Mouse (Mus musculus): ENCODE data around the gene Tnrc6a.

Tnrc6a gene

DNA sequence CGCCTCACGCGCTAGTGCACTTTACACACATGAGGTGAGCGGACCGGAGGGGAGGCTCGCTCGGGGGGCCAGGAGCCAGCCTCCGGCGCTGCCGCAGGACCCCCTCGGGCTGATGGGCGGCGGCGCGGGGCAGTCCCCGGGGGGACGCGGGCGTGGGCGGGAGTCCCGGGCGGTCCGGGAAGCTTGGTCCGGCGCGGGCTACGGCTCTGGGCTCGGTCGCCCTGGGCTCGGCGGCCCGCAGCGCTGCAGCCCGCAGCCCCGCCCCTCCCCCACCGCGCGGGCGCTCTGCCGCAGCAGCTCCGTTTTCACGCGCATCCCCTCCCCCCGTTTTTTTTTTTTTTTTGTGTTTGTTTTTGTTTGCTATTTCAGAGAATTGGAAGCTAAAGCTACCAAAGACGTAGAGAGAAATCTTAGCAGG is 623 bp downstream of the Tnrc6a start:
- no peak for DNase-seq (ENCODE audit: extremely low read depth, low read depth, low spot score)

DNA sequence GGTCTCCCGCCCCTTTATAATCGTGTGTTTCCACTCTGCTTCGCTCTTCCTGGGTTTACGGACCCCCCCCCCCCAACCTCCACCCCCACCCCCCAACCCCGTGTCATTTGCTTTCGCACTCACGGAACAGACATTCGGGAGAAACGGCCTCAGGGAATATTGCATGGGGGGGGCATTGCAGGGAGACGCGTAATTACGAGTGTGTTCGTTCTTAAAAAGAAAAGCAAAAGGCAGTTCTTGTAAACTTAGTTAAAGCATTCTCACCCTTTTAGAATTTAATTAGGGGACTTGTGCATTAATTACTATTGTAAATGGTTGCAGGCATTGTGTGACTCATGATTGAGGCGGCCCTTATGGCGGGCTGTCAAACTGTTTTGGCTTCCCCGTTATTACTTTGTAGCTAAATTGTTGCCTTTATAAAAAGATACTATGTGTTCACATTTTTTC is 1.1 kb downstream of the Tnrc6a start:
- DNase-seq (ENCODE audit: extremely low read depth, low read depth, low spot score), result no peak

DNA sequence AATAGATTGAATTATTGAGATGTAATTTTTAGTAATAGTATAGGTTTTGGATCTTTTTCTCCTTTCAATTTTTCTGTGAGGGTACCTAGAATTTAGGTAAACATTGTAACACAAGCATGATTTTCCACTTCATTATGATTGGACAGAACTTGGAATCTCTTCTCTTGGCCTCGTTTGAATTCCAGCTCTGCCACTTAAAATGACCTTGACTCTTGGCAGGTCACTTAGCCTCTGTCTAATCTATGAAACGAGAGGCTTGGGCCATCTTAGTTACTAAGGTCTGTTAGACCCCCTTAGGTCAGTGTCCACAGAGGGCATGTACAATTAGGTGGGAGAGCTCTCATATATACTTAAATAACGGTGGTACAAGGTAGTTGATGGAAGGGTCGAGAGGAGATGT is 2.4 kb downstream of the Tnrc6a start:
- no peak for DNase-seq (ENCODE audit: extremely low read depth, low read depth, low spot score)

DNA sequence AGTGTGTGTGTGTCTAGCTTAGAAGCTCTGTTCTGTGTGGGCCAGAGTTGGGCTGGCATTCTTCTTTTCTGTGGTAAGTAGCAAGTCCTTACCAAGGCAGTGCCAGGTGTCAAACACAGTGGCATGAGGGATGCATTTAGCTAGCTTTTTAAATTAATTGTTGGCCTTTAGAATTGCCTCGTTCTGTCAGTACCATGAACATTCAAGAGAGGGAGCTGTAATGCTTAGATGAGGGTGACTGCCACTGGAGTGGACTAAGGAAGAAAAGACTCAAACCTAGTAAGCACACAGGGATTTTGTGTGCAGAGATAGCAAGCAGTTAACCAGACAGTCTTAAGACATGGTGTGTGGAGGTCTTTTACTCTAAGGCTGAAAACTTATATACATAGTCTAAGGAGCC is 3.6 kb downstream of the Tnrc6a start:
- DNase-seq (ENCODE audit: extremely low read depth, low read depth, low spot score), result no peak

DNA sequence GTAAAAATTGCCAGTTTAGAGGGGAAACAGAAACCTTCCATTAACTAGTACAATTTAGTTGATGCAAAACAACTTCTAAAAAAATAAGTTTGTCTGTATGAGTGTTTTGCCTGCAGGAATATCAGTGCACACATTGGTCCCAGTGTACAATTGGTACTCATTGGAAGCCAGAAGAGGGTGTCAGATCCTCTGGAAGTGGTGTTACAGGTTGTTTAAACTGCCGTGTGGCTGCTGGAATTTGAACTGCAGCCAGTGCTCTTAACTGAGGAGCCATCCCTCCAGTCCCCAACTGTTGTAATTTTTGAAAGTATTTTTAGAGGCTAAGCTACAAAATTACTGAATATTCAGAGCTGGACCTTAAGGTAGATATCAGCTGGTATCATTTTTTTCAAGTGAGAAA is 4.3 kb downstream of the Tnrc6a start:
- DNase-seq (ENCODE audit: extremely low read depth, low read depth, low spot score), result no peak

DNA sequence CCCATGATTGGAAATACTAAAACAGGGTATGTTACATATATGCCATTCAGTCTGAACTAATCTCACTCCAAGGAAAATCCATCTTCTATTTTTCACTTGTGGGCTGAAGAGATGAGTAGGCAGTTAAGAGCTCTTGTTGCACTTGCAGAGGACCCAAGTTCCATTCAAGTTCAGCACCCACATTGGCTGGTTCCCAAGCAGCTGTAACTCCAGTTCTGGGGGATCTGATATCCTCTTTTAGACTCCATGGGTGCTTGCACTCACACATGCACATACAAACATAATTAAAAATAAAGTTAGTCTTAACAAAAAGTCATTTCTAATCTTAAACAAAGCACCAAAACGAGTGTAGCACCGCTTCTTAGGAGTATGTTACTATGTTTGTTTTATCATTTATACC is 5.4 kb downstream of the Tnrc6a start:
- DNase-seq (ENCODE audit: extremely low read depth, low read depth, low spot score), result no peak

DNA sequence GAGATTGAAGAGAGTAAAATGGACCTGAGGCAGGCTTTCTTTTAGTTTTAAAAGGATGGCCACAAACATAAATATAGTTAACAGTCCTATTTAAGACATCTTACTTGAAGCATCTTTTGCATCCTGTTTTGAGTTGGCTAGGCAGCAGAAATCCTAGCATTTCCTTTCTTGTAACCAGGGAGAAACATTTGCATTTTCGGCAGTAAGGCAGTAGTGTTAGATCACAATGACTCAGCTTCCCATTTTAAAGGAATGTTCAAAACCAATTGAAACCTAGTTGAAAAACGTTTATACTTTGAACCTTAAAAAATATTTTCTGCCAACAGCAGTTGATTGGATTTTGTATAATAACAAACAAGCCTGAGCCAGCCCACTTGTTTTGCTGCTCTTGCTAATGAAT is 6.5 kb downstream of the Tnrc6a start:
- DNase-seq (ENCODE audit: extremely low read depth, low read depth, low spot score), result no peak

DNA sequence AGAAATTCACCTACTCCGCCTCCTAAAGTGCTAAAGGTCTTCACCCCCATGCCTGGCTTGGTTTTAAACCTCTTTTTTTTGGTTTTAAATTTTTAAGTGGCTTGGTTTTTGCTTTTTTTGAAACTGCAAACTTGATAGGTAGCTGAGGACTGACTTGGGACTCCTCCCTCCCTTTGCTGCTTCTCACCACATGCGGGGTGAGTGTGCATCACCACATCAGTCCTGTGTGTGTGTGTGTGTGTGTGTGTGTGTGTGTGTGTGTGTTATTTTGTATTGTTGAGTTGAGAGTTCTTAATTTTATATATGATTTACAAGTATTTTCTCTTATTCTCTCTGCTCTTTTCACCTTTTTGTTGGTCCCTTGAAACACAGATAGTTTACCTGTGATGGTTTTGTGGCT is 8.7 kb downstream of the Tnrc6a start:
- DNase-seq (ENCODE audit: extremely low read depth, low read depth, low spot score), result no peak

DNA sequence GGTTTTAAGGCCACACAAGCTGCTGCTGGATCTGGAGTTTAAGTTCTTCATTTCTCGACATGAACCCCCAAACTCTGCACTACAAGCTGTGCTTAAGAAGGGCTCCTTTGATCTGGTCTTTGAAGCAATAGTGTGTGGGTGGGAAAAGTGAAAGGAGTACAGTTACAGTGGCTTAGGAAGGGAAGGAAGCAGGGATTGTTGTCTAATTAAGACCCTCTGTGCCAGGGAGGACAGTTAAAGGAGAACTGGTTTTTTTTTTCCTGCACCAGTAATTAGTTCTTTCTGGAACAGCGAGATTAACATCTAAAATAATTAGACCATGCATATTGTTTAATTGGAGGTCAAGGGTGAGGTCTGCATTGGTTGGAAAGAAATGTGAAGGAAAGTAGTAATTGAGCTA is 11.2 kb downstream of the Tnrc6a start:
- no peak for DNase-seq (ENCODE audit: extremely low read depth, low read depth, low spot score)

DNA sequence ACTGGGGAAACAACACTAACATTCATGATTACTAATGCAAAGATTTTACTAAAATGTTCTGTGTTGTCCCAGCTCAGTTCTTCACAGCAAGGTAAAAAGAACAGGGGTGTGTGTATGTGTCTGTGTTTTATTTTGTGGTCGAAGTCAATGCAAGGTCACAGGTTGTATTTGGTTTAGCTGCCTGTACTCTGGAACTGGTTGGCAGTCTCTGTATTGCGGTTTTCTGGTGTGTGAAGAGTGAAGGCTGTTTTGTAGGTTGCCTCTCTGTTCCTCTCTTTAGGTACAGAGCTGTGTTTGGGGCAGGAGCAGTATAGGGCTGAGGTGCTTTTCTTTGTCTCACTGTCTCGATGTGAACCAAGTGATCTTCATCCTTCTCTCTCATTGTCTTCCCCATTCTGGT is 12.0 kb downstream of the Tnrc6a start:
- no peak for DNase-seq (ENCODE audit: extremely low read depth, low read depth, low spot score)

DNA sequence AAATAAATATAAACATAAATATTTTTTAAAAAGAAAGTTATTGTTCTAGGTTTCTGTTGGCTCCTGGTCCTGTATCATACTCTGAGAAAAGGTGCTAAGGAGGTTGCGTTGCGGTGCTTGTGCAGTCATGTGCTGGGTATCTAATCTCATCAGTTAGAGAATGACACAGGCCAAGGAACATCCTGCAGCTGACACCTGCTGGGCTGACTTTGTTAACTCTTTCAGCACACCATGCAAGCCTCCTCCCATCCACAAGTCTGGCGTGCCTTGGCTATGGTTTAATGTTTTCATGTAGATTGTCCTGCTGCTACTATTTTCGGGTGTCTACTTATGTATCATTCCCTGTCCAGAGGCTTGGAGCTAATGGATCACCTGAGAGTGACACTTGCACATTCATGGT is 14.3 kb downstream of the Tnrc6a start:
- DNase-seq (ENCODE audit: extremely low read depth, low read depth, low spot score), result no peak

DNA sequence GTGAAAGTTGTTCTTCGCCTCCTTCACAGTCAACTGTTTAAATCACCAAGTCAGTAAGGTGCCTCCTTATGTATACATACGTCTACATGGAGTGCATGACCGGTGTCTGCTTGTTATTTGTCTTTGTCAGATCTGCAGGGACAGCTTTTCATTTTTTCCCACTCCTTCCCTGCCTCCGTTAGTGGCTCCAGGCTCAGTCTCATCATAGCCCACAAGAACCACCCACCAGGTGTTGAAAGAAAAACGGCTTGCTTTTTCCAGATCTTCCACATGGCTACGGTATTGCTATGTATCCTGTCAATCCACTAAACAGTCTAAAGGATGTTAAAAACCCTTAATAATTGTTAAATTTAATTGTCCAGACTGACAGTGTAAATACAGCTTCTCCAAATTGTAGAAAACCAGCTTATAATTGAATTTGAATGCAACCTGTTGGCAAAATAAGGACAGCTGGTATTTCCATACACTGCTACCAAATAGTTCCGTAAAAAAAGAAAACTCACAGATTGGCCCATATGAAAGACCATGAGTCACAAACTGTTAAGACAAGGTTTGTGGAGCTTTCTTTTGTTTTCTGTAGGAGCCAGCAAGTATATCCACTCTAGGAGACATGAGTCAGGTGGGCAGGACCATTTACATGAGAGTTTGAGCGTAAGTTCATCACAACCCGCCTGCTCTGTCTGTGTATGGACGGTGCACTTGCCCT is 22.6 kb downstream of the Tnrc6a start:
- DNase-seq (ENCODE audit: extremely low read depth, low read depth, low spot score), result no peak

DNA sequence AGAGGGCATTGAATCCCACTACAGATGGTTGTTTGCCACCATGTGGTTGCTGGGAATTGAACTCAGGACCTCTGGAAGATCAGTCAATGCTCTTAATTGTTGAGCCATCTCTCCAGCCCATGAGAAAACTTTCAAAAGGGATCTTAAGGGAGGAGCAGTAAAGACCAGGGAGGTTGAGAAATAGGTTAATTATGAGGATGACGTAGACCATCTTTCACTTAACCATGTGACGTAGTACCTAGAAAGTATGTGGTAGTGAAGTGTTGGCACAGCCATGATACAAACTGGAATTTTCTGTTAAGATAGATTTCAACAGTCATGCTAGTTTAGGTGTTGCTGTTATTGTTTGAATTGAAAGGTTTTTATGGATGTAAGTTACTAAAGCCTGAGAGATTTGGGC is 24.1 kb downstream of the Tnrc6a start:
- DNase-seq (ENCODE audit: extremely low read depth, low read depth, low spot score), result no peak

DNA sequence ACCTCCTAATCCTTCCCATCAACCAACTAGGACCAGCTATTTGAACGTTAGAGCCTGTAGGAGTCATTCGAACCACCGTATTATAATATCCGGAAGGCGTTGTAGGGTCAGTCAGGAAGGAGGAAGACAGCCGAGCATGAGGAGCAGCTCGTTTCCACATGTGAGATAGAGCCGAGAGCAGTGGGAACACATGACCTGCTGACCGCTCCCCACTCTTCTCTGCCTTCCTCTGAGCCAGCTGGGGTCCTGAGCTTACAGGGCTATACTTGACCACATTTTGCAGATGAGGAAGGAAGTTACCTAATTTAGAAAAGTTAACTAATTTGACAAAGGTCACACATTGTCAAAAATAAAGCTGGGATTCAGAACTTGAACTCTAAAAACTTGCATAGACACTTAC is 25.2 kb downstream of the Tnrc6a start:
- no peak for DNase-seq (ENCODE audit: extremely low read depth, low read depth, low spot score)

DNA sequence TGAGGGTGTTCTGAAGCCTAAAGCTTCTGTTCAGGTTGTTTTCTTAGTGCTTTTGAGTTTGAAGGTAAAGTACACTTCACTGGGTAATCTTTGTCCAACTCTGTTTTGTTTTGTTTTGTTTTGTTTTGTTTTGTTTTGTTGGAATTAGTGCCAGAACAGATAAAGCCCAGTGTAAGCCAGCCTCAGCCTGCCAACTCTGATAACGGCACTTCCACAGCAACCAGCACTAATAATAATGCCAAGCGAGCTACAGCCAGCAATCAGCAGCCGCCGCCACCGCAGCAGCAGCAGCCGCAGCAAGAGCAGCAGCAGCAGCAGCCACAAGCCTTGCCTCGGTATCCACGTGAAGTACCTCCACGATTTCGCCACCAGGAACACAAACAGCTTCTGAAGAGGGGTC is 38.7 kb downstream of the Tnrc6a start:
- DNase-seq (ENCODE audit: extremely low read depth, low read depth, low spot score), result no peak

DNA sequence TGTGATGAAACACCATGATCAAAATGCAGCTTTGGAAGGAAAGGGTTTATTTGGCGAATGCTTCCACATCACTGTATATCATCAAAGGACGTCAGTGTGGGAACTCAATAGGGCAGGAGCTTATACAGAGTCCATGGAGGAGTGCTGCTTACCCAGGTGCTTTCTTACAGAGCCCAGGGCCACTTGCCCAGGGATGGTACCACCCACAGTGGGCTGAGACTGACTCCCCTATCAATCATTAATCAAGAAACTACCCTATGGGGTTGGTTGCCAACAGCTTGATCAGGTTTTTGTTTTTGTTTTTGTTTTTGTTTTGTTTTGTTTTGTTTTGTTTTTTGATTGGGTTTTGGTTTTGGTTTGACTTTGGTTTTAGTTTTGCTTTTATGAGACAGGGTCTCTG is 43.8 kb downstream of the Tnrc6a start:
- no peak for DNase-seq (ENCODE audit: extremely low read depth, low read depth, low spot score)

DNA sequence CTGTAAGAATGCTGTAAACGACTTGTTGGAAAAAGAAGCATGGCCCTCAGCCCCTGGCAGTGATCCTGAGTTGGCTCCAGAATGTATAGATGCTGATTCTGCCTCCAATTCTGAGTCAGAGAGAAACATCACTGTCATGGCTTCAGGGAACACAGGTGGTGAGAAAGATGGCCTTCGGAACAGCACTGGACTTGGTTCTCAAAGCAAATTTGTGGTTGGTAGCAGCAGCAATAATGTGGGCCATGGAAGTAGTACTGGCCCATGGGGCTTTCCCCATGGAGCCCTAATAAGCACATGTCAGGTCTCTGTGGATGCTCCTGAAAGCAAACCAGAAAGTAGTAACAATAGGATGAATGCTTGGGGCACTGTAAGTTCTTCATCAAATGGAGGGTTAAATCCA is 45.9 kb downstream of the Tnrc6a start:
- no peak for DNase-seq (ENCODE audit: extremely low read depth, low read depth, low spot score)

DNA sequence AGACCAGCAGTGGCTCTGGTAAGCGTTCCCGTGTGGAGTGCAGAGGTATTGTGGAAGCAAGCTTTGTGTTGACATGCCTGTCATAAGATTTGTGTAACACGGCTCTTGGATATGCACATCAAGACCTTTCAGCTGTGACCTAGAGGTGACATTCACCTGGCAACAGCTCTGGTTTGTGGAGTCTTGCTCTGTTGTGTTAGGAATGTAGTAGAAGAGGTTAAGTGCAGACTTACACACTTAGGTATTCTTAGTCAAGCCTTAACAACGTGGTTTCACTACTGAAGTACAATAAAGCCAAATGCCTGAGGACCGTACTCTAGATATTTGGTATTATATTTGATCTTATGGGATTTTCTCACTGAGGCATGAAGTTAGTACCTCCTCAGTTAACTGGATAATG is 48.4 kb downstream of the Tnrc6a start:
- DNase-seq (ENCODE audit: extremely low read depth, low read depth, low spot score), result no peak

DNA sequence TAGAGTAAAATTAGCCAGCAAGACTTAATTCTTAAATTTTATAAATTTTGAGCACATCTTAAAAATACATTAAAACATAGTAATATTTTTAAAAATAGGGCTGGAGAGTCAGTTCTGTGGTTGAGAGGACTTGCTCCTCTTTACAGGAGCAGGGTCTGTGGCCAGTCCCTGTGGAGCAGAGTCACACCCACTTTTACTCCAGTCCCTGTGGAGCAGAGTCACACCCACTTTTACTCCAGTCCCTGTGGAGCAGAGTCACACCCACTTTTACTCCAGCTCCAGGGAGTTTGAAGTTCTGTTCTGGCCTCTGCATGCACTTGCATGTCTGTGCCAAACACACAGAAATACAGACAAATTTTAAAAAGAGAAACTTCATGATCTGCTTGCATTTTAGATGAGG is 53.5 kb downstream of the Tnrc6a start:
- no peak for DNase-seq (ENCODE audit: extremely low read depth, low read depth, low spot score)

DNA sequence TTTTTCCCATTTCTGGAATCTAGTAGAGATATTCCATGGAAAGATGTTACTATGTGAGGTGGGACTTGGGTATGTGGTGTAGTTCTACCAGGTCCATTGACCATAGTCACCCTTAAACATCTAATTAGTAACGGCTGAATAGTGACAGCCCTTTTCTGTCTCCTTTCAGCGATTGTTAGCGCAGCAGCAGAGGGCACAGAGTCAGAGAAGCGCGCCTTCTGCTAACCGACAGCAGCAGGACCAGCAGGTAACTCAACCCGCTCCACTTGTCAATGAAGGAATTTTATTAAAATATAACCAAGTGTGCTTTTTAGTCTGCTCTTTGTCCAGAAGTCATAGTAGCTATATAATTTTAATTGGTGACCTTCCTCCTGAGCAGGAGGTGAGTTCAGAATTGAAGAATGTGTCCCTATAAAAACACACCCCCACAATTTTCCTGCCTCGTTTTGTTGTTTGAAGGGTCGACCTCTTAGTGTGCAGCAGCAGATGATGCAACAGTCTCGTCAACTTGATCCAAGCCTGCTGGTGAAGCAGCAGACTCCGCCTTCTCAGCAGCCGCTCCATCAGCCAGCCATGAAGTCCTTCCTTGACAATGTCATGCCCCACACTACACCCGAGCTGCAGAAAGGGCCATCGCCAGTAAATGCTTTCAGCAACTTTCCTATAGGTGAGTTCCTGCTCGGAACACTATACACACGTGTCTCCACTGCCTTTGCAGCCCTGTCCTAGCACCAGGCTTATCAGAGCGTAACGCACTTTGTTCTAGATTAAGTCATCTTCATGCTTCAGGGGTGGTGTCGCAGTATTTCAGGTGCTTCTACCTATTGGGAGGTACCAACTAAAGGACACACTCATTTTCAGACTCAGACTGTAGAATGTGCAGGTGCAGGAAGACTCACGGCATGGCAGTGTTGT is 58.4 kb downstream of the Tnrc6a start:
- no peak for DNase-seq (ENCODE audit: extremely low read depth, low read depth, low spot score)

DNA sequence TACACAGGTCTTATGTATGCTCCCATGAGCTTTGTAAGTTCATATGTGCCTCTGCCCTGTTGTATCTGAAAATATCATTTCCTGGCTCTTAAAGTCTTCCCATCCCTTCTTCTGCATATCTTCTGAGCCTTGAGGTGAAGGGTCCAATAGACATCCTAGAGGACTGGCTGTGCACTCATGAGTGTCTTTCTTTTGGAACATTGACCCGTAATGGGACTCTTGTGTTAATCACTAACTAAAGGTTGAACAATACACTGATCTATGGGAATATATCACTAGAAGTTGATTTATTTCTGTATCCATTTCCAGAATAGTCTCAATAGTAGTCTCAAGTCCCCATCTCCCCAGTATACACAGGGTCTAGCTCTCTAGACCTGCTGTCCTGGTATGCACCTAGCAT is 61.2 kb downstream of the Tnrc6a start:
- DNase-seq (ENCODE audit: extremely low read depth, low read depth, low spot score), result no peak

DNA sequence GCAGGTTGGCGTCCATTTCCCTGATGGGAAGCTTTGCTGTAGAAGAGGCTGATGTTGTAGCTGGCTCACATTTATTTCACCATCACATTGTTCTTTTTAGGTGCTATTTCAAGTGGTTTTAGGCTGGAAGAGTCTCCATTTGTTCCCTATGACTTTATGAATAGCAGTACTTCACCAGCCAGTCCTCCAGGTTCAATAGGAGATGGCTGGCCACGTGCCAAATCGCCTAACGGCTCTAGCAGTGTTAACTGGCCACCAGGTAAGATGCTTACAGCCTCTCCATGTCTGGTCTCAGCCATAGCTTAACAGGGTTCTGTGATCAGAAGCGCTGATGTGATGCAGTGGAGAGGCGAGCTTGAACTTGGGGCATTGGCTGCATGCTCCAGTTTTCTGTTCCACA is 62.8 kb downstream of the Tnrc6a start:
- no peak for DNase-seq (ENCODE audit: extremely low read depth, low read depth, low spot score)
